Mouse (Mus musculus): ENCODE measurements around the gene Cpm.
"Not testable (repeated sequence)": the region's sequence is repeated elsewhere in the genome, so short reads cannot be mapped to it uniquely, and the experiment has no call there.

The Cpm gene

DNA sequence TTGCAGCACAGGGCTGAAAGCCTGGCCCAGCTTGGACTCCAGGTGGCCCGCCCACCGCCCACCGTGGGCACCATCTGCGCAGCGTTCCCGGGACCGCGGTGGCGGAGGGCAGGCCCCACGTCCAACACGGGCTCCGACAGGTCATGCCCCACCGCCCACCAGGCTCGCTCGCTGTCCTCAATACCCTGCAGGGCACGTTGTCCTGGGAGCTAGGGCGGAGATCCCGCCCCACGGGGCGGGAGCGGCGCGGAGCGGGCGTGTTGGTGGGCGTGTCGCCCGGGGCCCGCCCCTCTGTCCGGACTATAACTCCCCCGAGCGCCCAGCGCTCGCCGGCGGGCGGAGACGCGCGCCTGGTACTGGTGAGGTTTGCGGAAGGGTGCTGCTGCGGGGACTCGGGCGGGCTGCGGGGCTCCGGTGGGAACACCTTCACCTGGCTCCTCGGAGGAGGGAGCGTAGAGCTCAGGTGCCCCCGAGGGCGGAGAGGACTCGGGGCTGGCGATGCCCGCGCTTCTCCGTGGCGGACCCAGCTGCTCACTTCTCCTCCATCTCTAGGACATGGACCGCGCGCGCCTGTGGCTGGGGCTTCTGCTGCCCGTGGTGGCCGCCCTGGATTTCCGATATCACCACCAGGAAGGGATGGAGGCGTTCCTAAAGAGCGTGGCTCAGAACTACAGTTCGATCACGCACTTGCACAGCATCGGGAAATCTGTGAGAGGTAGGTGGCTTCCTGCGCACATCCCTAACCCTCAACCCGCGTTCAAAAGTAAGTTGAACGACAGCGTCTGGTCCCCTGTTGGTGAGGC is at the start of gene Cpm:
TSS of gene Cpm (plus strand) at position 332 of the 803 bp plus-strand sequence.
- DNase-seq (ENCODE audit: extremely low spot score, low spot score): peak; percentile 85

- DNase-seq (ENCODE audit: extremely low spot score, low spot score): no peak
These were observed 49.5 kb upstream of the Cpm start for GRCm38 (mm10) chr10:117579771-117580284.

DNA sequence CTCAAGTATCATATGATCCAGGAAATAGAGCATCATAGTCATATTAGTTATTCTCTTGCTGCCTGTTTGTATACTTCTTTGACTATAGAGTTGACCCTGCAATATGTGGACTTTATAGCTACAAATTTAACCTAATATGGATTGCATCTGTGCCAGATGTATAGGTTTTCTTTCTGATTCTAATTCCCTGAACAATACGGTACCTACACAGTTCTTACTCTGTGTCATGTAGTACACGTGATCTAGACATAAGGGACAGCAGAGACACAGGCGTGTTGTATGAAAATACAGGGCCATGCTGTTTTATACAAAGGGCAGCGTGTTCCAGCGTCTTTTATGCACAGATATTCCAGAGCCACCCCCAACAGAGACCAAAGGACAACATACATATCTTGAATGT is 48.9 kb upstream of the Cpm start:
- no peak for DNase-seq (ENCODE audit: extremely low spot score, low spot score)

DNA sequence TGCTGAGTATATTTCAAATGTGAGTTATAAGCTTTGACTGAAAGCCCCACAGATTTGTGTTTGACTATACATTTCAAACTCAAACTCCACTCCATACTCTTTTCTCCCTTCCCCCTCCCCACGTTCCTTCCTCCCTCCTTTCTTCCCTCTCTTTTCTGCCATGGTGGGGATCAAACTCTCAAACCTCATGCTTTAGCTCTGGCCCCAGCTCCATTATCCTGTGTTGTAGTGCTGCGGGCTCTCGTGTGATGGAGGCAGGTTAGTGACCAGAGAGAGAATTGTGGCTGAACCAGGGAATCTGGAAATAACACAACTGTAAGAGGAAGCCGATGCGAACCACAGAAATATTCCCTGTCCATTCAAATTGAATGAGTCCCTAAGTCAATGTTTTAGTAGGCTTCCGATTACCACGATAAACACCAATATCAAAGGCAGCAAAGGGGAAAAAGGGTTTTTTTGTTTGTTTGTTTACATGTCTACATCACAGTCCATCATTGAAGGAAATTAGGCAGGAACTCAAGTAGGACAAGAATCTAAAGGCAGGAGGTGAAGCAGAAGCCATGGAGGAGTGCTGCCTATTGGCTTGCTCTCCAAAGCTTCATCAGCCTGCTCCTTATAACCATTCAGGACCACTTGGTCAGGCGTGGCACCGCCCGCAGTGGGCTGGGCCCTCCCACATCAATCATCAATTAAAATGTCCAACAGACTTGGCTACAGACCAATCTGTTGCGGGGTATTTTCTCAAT is 48.1 kb upstream of the Cpm start:
- DNase-seq (ENCODE audit: extremely low spot score, low spot score): no peak

GRCm38 (mm10) chr10:117581753-117582062 is 47.6 kb upstream of the Cpm start:
- DNase-seq (ENCODE audit: extremely low spot score, low spot score): no peak

- DNase-seq (ENCODE audit: extremely low spot score, low spot score): peak; percentile 35
These were observed 45.9 kb upstream of the Cpm start for GRCm38 (mm10) chr10:117583155-117584061.

- DNase-seq (ENCODE audit: extremely low spot score, low spot score): no peak
These were observed 45.2 kb upstream of the Cpm start for GRCm38 (mm10) chr10:117584102-117584501.

- DNase-seq (ENCODE audit: extremely low spot score, low spot score): no peak
These were observed 44.5 kb upstream of the Cpm start for GRCm38 (mm10) chr10:117584566-117585515.

- DNase-seq (ENCODE audit: extremely low spot score, low spot score): no peak
These were observed 43.5 kb upstream of the Cpm start for GRCm38 (mm10) chr10:117585600-117586299.

GRCm38 (mm10) chr10:117586859-117587258 is 42.4 kb upstream of the Cpm start:
- no peak for DNase-seq (ENCODE audit: extremely low spot score, low spot score)

GRCm38 (mm10) chr10:117587335-117587734 is 42.0 kb upstream of the Cpm start:
- DNase-seq (ENCODE audit: extremely low spot score, low spot score): no peak

DNA sequence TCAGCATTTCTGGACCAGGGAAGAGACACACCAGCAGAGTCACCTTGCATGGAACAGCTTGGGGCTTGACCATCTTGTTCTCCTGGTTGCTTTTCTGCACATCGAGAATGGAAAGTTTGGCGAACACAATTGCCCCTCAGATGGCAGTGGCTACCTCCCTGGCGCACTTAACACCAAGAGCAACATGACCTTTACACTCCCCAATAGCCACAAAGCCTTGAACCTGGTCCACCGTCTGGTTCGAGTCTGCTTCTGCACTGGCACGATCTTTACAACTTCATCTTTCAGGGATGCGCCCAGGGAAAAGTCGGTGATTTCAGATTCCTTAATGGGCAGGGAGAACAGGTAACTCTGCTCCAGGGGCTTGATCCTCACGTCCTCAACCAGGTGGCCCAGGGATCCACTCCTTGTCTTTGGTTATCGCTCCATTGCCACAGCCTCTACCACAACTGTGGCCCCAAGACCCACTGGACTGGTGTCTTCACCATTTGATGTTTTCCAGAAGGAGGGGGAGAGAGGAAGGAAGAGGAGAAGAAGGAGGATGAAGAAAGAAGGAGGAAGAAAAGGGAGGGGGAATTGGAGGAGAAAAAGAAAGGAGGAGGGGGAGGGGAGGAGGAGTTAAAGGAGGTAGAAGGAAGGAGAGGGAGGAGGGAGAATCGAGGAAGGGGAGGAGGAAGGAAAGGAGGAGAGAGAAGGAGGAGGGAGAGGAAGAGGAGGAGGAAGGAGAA is 40.7 kb upstream of the Cpm start:
- not testable (repeated sequence) for DNase-seq (ENCODE audit: extremely low spot score, low spot score)

DNA sequence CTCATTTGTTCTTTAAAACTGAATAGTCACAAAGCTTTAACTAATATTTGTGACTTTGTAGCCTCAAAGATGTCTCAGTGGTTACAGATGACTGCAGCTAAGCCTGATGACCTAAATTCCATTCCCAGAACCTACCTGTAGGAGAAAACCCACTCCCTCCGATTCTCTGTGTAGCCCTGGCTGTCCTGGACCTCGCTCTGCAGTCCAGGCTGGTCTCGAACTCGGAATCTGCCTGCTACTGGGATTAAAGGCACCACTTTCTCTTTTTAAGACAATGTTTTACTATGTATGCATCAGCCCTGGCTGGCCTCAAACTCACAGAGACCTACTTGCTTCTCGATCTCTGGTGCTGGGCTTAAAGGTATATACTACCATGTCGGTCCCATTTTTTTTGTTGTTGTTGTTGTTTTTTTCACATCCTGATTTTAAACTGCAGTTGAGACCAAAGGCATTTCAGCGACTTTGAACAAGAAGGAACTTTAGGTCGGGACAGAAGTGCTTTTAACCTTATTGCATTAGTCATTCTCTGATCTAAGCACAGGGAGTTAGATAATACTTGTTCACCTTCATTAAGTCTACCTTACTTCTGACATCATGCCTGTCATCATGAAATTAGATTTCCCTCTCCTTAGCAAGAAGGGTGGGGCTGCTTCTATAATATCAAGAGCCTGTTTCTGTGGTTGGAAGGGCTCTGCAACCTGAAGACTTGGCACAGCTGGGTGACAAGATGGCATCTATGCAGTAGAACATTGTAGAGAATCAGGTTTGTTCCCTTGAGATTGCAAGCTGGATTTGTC is 40.0 kb upstream of the Cpm start:
- DNase-seq (ENCODE audit: extremely low spot score, low spot score): no peak

- DNase-seq (ENCODE audit: extremely low spot score, low spot score): no peak
These were observed 38.7 kb upstream of the Cpm start for GRCm38 (mm10) chr10:117590331-117591301.

DNA sequence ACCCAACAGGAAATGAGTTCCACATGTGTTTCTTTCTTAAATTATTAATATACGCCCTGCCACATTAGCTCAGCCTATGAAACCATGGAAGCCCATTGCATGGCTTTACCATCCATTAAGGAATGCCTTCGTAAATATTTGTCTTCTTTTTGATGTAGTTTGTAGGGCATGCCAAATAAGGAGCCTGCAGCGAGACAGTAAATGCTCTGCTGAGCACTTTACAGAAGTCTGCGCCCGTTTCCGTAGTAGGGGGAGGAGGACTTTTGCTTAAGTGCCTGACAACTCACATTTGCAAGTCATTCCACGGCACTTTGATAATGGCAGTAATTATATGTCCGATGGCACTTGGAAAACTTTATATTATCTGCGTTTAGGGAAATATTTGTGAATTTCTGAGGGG is 37.5 kb upstream of the Cpm start:
- DNase-seq (ENCODE audit: extremely low spot score, low spot score): no peak

- no peak for DNase-seq (ENCODE audit: extremely low spot score, low spot score)
These were observed 36.8 kb upstream of the Cpm start for GRCm38 (mm10) chr10:117592306-117593040.
